Mouse (Mus musculus): ENCODE data around the gene Poln.

The Poln gene

DNA sequence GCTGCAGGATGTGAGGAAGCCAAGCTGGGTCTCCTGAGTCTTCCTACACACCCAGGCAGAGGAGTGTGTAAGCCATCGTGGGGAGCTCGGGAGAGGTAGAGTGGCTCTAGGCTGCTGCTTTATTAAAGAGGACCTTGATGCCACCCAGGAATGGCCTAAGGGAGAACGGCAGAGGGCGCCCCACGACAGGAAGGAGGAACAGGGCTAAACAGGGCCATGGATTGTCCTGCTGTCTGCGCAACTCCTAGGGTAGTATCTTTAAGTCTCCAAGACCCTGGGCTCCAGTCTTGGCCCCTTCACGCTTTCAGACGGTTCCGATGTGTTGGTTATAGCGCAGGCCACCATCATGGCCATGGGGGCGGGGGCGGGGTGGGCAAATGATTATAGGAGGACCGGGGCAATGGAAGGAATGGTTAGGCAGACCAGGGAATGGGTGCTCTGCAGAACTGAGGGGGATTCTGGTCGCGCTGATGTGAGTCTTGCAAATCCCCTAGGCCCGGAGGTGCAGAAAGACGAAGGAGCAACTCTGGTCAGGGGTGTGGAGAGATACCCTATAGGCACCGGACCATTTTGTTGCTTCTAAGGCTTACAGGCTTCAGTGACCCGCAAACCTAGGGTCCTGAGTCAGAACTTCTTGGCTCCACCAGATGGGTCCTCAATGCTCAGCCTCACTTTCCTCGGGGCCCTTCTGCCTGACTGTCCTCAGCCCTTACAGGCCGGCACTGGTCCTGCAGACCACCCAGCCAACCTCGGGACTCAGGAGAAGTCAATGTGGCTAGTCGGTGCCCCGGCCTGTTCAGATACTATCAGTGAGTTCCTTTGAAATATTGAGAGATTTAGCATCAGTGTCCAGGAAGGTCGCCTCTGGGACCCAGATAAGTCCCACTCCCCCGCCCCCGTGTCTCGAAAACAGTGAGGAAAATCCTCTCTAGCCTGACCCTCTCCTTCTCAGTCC, 174.3 kb downstream of the Poln start:
- DNase-seq (ENCODE audit: low read depth, low spot score): no peak

DNA sequence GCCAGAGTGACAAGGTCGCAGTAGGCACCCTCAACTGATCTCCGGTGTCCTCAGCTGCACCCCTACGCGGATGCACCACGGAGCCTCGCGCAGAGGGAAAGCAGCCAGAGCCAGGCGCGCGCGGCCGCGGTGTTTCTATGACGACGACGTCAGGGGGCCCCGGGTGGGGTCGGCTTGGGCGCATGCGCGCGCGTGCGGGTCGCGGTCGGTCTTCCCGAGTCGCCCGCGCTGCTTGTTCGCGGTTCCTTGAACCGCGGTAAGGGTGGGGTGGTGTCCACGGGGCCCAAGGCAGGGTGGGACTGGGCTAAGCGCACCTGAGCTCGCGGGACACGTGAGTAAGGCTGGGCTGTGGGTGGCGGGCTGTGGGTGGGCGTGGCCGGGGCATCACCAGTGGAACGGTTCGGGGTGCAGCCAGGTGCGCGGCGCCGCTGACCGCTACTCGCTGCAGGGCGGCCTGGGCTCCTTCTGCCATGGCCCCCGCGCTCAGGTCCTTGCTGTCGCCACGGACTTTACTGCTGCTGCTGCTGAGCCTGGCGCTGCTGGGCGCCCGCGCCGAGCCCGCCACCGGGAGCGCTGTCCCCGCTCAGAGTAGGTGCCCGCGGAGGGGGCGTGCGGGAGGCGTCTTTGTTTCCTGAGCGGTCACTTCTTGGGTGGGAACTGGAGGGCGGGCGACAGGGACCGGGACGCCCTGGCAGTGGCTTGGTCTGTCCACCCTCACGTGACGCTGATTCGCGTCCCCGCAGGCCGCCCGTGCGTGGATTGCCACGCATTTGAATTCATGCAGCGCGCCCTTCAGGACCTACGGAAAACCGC, 185.7 kb downstream of the Poln start, which contains the start of gene Gm1673:
Gene Gm1673, plus strand, starts transcription at position 125 of the 813 bp plus-strand sequence.
- peak; percentile 75 for DNase-seq (ENCODE audit: low read depth, low spot score)

DNA sequence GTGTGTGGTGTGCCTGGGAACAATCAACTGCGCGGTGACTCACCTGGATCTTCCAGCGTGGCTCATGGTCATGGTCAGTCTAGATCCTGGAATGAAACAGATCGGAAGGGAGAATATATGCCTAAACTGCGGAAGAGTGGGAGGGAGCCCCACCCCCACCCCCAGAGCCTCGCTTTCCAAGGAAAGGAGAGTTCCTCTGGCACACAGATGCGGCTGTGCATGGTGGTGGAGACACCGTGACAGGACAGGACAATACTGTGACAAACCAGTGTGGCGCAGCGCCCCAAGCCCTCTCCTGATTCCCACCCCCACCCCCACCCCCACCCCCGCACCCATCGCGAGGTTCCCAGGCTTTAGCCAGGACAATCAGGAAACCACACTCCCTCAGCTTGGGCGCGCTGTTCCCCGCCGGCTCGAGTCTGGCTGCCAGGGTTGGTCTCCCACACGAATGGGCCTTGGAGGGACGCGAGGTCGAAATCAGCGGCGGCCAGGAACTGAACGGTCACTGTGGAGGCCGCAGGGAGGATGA, 186.5 kb downstream of the Poln start:
- DNase-seq (ENCODE audit: low read depth, low spot score): no peak

GRCm38 (mm10) chr5:33976267-33976666, 193.0 kb downstream of the Poln start:
- no peak for DNase-seq (ENCODE audit: low read depth, low spot score)

DNA sequence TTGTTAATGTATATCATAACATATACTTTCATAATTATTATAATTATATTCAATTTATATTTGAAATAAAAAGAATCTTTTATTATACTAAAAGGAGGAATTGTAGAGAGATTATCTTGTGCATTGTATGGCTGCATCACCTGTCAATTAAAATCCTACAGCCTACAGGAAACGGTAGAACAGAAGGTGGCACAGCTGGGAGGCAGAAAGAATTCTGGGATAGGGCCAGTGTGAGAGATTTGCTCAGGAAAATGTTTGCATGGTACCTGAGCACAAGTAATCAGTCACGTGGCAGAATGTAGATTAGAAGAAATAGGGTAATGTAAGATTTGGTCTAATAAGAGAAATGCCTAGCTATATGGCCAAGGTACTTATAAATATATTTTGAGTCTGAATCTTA, 194.5 kb downstream of the Poln start:
- no peak for DNase-seq (ENCODE audit: low read depth, low spot score)

DNA sequence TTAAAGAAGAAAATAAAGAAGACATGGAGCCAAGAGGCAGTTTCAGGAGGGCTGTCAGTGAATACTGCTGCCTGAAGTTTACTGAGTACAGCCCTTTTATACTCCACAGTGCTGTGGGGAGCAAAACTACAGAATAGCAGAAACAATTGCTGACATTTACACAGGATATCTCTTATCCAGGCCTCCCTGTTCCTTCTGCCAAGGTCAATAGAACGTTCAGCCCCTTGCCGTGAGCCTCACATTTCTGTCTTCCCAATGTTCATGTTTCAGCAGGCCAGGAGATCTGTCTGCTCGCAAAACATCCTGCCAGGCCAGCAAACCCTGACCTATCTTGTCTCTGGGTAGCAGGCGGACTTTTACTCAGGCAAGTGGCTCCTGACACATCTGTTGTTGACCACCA, 209.9 kb downstream of the Poln start:
- DNase-seq (ENCODE audit: low read depth, low spot score): no peak
